ENCODE assay signal across 8 mouse cellular contexts in genomic region chr13:53443602-53444001, GRCm38 (mm10). TPM values are rescaled to one million over a fixed set of nuclear protein-coding genes. Genes with fewer than 3 reads are reported as not detected.
DNase-seq lines count a peak whose midpoint lies in the region; ATAC-seq and TF ChIP-seq lines count a peak whose summit lies in the region.

No protein-coding gene starts in this region.

- intact Hi-C loops in heart, adult 2 months (cut with DNase I), result loop anchor here (2.0 to 5.0 kb wide), 3 partner anchors 149 to 321 kb away; no protein-coding TSS in a partner anchor

- ATAC-seq in kidney, embryonic 14.5 days (ENCODE audit: low FRiP score, low TSS enrichment), result no peak
- ATAC-seq in erythroblast, adult 5-6 weeks (replicated peaks; ENCODE audit: low FRiP score, poor library complexity, severe bottlenecking), result no peak

- no peak for TF ChIP-seq EP300 in heart, adult 2 months (IDR thresholded peaks at IDR 0.05; ENCODE audit: insufficient read depth, low read depth, low read length)

- H3K4me2 ChIP-seq in kidney, embryonic 14.5 days (replicated peaks; ENCODE audit: low read depth, low read length), result no peak overlapping the region

- H3K36me3 ChIP-seq in kidney, embryonic 14.5 days (ENCODE audit: control insufficient read depth, insufficient read depth, low read length), result no peaks in the 10 kb centered on the region
- H3K36me3 ChIP-seq in heart, adult 2 months (ENCODE audit: control insufficient read depth, insufficient read depth, low read length), result no peaks in the 10 kb centered on the region

- TF ChIP-seq CTCF in heart, adult 2 months (IDR thresholded peaks at IDR 0.05), result peak; percentile 58

- H3K9ac ChIP-seq in kidney, embryonic 14.5 days (ENCODE audit: low read depth, low read length), result no peak overlapping the region
- no peak overlapping the region for H3K9ac ChIP-seq in heart, adult 2 months (ENCODE audit: low read depth, low read length)

- 36% methylated on average over 3 of the region's 3 CpGs for WGBS in kidney, embryonic 14.5 days
- WGBS in heart, adult 2 months, result 31% methylated on average over 3 of the region's 3 CpGs

- no peaks in the 10 kb centered on the region for H3K9me3 ChIP-seq in kidney, embryonic 14.5 days (ENCODE audit: control insufficient read depth, low read length)

- DNase-seq in kidney, adult 9 months, result peak; percentile 17
- DNase-seq in MN1 (ENCODE audit: low spot score), result peak; percentile 17
- DNase-seq in adrenal gland, postnatal 36 days, result peak; percentile 75 to 86
- DNase-seq in heart, adult 2 months, result peak in 1 of 2 experiments; percentile 16
- DNase-seq in layer of hippocampus, postnatal 36 days, result peak; percentile 42 to 55
- peak; percentile 57 to 64 for DNase-seq in right cerebral cortex, adult 2 months (ENCODE audit: low spot score in 2 of 2)

- no peaks in the 10 kb centered on the region for H3K79me2 ChIP-seq in heart, adult 2 months (replicated peaks; ENCODE audit: control insufficient read depth, insufficient read depth, low read length)

- H3K27ac ChIP-seq in kidney, embryonic 14.5 days (ENCODE audit: low read depth, low read length), result no peak overlapping the region
- no peak overlapping the region for H3K27ac ChIP-seq in heart, adult 2 months

- no peaks in the 10 kb centered on the region for H3K4me1 ChIP-seq in kidney, embryonic 14.5 days (ENCODE audit: control insufficient read depth, insufficient read depth, low read length)
- no peaks in the 10 kb centered on the region for H3K4me1 ChIP-seq in heart, adult 2 months (ENCODE audit: control insufficient read depth, insufficient read depth, low read length)

- no peak overlapping the region for H3K4me3 ChIP-seq in kidney, embryonic 14.5 days (ENCODE audit: low read length)
- no peak overlapping the region for H3K4me3 ChIP-seq in heart, adult 2 months

- TF ChIP-seq POLR2A in heart, adult 2 months (IDR thresholded peaks at IDR 0.05; ENCODE audit: insufficient read depth, low read depth, low read length), result no peak

- H3K27me3 ChIP-seq in kidney, embryonic 14.5 days (ENCODE audit: control insufficient read depth, insufficient read depth, low read length), result no peaks in the 10 kb centered on the region; the same call in 1 of the 2 replicates
- no peaks in the 10 kb centered on the region; the same call in 1 of the 2 replicates for H3K27me3 ChIP-seq in heart, adult 2 months (ENCODE audit: control insufficient read depth, insufficient read depth, low read length)

RNA-seq across cellular contexts. Expression of gene Msx2, which starts 29.3 kb away (rescaled TPM):
- 0.73 and 1.2 TPM in 2 replicates for polyA plus RNA-seq in kidney, embryonic 14.5 days (2014; fragmentation: Nextera tagmentation; extraction: Ambion mirVana)
- under 1 TPM; 0.30 to 0.53 TPM for total RNA-seq in adrenal gland, postnatal 36 days (2021)
- total RNA-seq in heart, adult 2 months (2021), result under 1 TPM; 0.30 to 0.94 TPM
- 0.23 and 0.31 TPM in 2 replicates for polyA plus RNA-seq in heart, adult 2 months (2012; rRNA removed)
- total RNA-seq in layer of hippocampus, postnatal 36 days (2021), result under 1 TPM; 0.55 to 0.66 TPM
- total RNA-seq in erythroblast, adult 5-6 weeks (2015; ENCODE audit: low replicate concordance), result not detected in 2 replicates
- total RNA-seq in erythroblast, adult 5-6 weeks (2017; ENCODE audit: low replicate concordance), result not detected in 2 replicates
